Mouse (Mus musculus) embryonic fibroblast, embryonic 13.5 days (primary cell): ENCODE data around the gene B9d1.

Experiments
- CTCF ChIP-seq: IDR thresholded peaks from 2 replicates; pipeline ENCODE4 v1.5.1; 2011; ENCODE audit warnings: mild to moderate bottlenecking, control low read depth, low read length, moderate library complexity, borderline replicate concordance; ENCODE audit not compliant: insufficient read depth
- POLR2A ChIP-seq: IDR thresholded peaks from 2 replicates; pipeline ENCODE4 v1.6.1; 2011; ENCODE audit warnings: low read depth, mild to moderate bottlenecking, control low read depth, low read length, moderate library complexity

DNA sequence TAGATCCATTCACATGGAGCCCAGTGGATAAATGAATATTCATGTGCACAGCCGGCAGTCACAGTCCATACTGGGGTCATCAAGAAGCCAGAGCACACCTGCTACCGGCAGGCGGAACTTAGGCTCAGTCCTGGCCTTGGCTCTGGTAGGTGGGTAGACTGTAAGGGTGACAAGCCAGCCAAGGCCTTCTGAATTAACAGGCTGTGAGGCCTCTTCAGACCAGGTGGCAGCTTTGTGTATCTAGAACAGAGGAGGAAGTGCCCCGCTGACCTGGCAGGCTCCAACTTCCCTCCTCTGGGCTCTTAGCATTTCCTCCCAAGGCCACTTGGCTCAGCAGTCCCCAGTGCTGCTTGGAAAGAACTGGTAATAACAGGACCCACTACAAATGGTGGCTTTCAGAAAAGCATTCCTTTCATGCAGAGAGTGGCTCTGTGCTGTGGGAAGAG, 24.3 kb downstream of the B9d1 start:
- TF ChIP-seq CTCF: no peak
- TF ChIP-seq POLR2A: no peak
